Comparison of ENCODE assay signal across 15 mouse cellular contexts in the genomic region with DNA sequence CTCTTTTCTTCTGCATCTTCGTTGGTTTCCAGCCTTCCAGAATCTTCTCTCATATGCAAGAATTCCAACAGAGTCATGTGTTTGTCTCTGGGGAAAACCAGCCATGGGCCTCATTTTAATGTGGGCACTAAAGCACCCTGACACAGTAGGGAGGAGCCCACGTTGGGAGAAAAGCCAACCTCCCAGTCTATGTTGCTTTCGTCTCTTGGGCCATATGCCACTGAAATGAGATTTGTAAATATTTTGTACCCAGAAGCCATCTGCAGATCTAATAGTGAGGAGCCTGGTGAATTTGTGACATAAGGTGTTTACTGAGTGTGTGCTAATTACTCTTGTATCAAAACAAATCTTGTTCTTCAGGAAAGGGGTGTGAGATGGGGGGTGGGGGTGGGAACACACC.
DNase-seq lines count a peak whose midpoint lies in the region; ATAC-seq lines count a peak whose summit lies in the region.
"Had no signal": no experiment of that assay in that cellular context is flagged by ENCODE, and none has a peak within 500 bp of the region (broad histone marks: within the 10 kb centered on the region; RNA-seq: fewer than 3 reads in every experiment).

No protein-coding gene starts in this region.

- H3K27ac ChIP-seq in hindbrain, embryonic 12.5 days = peak overlapping the region; percentile 74
- H3K27ac ChIP-seq in hindbrain, embryonic 11.5 days (ENCODE audit: low read depth, low read length) = no peak overlapping the region
- H3K27ac ChIP-seq in forebrain, embryonic 16.5 days (ENCODE audit: low read length) = no peak overlapping the region
- H3K27ac ChIP-seq: gastrocnemius, adult 2 months; heart, adult 2 months; intestine, embryonic 15.5 days; liver, embryonic 13.5 days had no signal

- ATAC-seq in hindbrain, embryonic 12.5 days (ENCODE audit: low FRiP score) = no peak
- no peak for ATAC-seq in hindbrain, embryonic 11.5 days (ENCODE audit: low FRiP score)
- peak; percentile 75 for ATAC-seq in forebrain, embryonic 16.5 days
- ATAC-seq: intestine, embryonic 15.5 days had no signal

- WGBS in hindbrain, embryonic 12.5 days = 64% methylated on average over 3 of the region's 3 CpGs
- 86% methylated on average over 3 of the region's 3 CpGs for WGBS in hindbrain, embryonic 11.5 days
- 32% methylated on average over 3 of the region's 3 CpGs for WGBS in forebrain, embryonic 16.5 days

- peaks cover 25% of the 10 kb centered on the region for H3K4me1 ChIP-seq in hindbrain, embryonic 12.5 days
- H3K4me1 ChIP-seq in hindbrain, embryonic 11.5 days (replicated peaks; ENCODE audit: control insufficient read depth, insufficient read depth, low read length) = peaks cover 2% of the 10 kb centered on the region; the same call in 1 of the 2 replicates
- H3K4me1 ChIP-seq in forebrain, embryonic 16.5 days (replicated peaks; ENCODE audit: control insufficient read depth, insufficient read depth, low read length) = peaks cover 19% of the 10 kb centered on the region
- H3K4me1 ChIP-seq: liver, embryonic 13.5 days had no signal

- no peak for DNase-seq in hindbrain, embryonic 11.5 days (ENCODE audit: low spot score)
- DNase-seq in right cerebral cortex, adult 2 months (ENCODE audit: low spot score in 2 of 2) = peak; percentile 22 to 28
- no peak for DNase-seq in right cerebral cortex, postnatal 4 days
- DNase-seq in thymus, adult 18-20 months = no peak
- DNase-seq in T-cell, adult 2 months (ENCODE audit: low spot score) = no peak
- DNase-seq: adrenal gland, postnatal 25 days; gastrocnemius, adult 2 months; heart, adult 2 months; liver, embryonic 13.5 days; retina, postnatal 1 day; thymus, postnatal 36 days had no signal

- H3K9ac ChIP-seq in hindbrain, embryonic 12.5 days = no peak overlapping the region
- no peak overlapping the region for H3K9ac ChIP-seq in hindbrain, embryonic 11.5 days (ENCODE audit: low read depth, low read length)
- no peak overlapping the region for H3K9ac ChIP-seq in forebrain, embryonic 16.5 days (replicated peaks; ENCODE audit: low read depth, low read length)
- H3K9ac ChIP-seq: intestine, embryonic 15.5 days; liver, embryonic 13.5 days had no signal

- no peak overlapping the region for H3K4me2 ChIP-seq in hindbrain, embryonic 12.5 days (replicated peaks)
- H3K4me2 ChIP-seq in hindbrain, embryonic 11.5 days (replicated peaks; ENCODE audit: low read depth, low read length) = no peak overlapping the region
- H3K4me2 ChIP-seq in forebrain, embryonic 16.5 days (ENCODE audit: low read length) = no peak overlapping the region
- H3K4me2 ChIP-seq: intestine, embryonic 15.5 days; liver, embryonic 13.5 days had no signal

- H3K4me3 ChIP-seq in hindbrain, embryonic 12.5 days = no peak overlapping the region
- H3K4me3 ChIP-seq in hindbrain, embryonic 11.5 days (ENCODE audit: low read depth, low read length) = no peak overlapping the region
- no peak overlapping the region for H3K4me3 ChIP-seq in forebrain, embryonic 16.5 days (replicated peaks; ENCODE audit: low read length)
- H3K4me3 ChIP-seq: gastrocnemius, adult 2 months; heart, adult 2 months; intestine, embryonic 15.5 days; liver, embryonic 13.5 days had no signal

- peaks cover 8% of the 10 kb centered on the region for H3K27me3 ChIP-seq in hindbrain, embryonic 12.5 days
- no peaks in the 10 kb centered on the region for H3K27me3 ChIP-seq in hindbrain, embryonic 11.5 days (ENCODE audit: control insufficient read depth, insufficient read depth, low read length)
- peaks cover 34% of the 10 kb centered on the region for H3K27me3 ChIP-seq in forebrain, embryonic 16.5 days (replicated peaks; ENCODE audit: control insufficient read depth, insufficient read depth, low read length)
- H3K27me3 ChIP-seq: intestine, embryonic 15.5 days; liver, embryonic 13.5 days had no signal

- H3K9me3 ChIP-seq in hindbrain, embryonic 12.5 days (replicated peaks) = no peaks in the 10 kb centered on the region
- no peaks in the 10 kb centered on the region for H3K9me3 ChIP-seq in hindbrain, embryonic 11.5 days (ENCODE audit: control insufficient read depth, low read length)
- H3K9me3 ChIP-seq in forebrain, embryonic 16.5 days (ENCODE audit: control insufficient read depth, low read length) = no peaks in the 10 kb centered on the region
- H3K9me3 ChIP-seq: intestine, embryonic 15.5 days; liver, embryonic 13.5 days had no signal

- H3K36me3 ChIP-seq in hindbrain, embryonic 12.5 days = no peaks in the 10 kb centered on the region
- no peaks in the 10 kb centered on the region for H3K36me3 ChIP-seq in hindbrain, embryonic 11.5 days (ENCODE audit: control insufficient read depth, insufficient read depth, low read length)
- no peaks in the 10 kb centered on the region for H3K36me3 ChIP-seq in forebrain, embryonic 16.5 days (ENCODE audit: control insufficient read depth, insufficient read depth)
- H3K36me3 ChIP-seq: G1E; intestine, embryonic 15.5 days; liver, embryonic 13.5 days had no signal

Comparison
In these comparisons a context has a peak if more than half of its experiments do, and no peak if none do; other contexts are left out.
1. DNase-seq: peak in right cerebral cortex, adult 2 months (2 of 2); none in hindbrain, embryonic 11.5 days (single experiment), right cerebral cortex, postnatal 4 days (single experiment), thymus, adult 18-20 months (0 of 2) and T-cell, adult 2 months (single experiment).